Mouse (Mus musculus): ENCODE measurements around the gene Usp8. TPM values are rescaled to one million over a fixed set of nuclear protein-coding genes. Genes with fewer than 3 reads are reported as not detected.

Gene Usp8
- total RNA-seq, 1 experiment from 2014 or later = 76.4 TPM

DNA sequence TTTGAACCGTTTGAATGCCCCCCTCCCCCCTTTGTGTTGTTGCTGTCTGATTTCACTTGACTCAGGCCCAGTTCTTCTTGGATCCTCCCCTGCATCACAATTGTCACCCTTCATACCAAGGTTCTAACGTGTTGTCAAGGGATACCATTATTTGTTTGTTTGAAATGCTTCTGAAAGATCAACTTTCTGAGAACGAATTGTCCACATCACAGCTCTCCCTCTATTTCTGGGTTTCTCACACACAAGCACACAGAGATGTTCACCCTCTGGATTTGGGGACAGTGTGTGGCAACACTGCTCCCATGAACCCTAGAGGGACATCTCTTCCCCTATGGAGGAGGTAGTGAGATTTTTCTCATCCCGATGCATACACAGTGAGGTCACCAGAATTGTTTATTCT is 76.2 kb downstream of the Usp8 start, which contains the start of gene Usp50:
Gene Usp50, minus strand, starts transcription at position 101 of the 400 bp plus-strand sequence.
- ATAC-seq (replicated peaks in 1 of 2; ENCODE audit: insufficient read depth in 1 of 2, low FRiP score in 2 of 2, low TSS enrichment in 1 of 2, low read depth in 1 of 2, poor library complexity in 2 of 2, severe bottlenecking in 2 of 2) = no peak

- peak; percentile 29 to 42; a peak in 1 of 4 replicates for ATAC-seq (replicated peaks in 1 of 2; ENCODE audit: insufficient read depth in 1 of 2, low FRiP score in 2 of 2, low TSS enrichment in 1 of 2, low read depth in 1 of 2, poor library complexity in 2 of 2, severe bottlenecking in 2 of 2)
These were observed 80.7 kb downstream of the Usp8 start for GRCm38 (mm10) chr2:126787721-126788342.

DNA sequence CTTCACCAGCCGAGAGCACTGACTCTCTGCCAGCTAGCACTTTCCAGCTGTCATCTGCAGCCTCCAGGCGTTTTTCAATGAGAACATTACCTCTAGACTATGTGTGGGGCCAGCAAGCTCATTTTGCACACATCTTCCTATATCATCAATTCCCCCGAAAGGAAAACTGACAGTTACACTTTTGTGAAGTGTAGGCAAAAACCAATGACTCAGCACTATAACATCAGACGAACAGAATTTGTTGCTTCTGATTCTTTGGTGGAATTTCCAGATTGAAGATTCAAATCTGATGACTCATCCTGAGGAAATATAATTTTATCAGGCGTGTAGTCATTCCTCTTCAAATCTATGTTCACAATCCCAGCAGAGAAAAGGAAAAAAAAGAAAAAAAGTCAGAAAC is 85.5 kb downstream of the Usp8 start:
- no peak for ATAC-seq (replicated peaks in 1 of 2; ENCODE audit: insufficient read depth in 1 of 2, low FRiP score in 2 of 2, low TSS enrichment in 1 of 2, low read depth in 1 of 2, poor library complexity in 2 of 2, severe bottlenecking in 2 of 2)

DNA sequence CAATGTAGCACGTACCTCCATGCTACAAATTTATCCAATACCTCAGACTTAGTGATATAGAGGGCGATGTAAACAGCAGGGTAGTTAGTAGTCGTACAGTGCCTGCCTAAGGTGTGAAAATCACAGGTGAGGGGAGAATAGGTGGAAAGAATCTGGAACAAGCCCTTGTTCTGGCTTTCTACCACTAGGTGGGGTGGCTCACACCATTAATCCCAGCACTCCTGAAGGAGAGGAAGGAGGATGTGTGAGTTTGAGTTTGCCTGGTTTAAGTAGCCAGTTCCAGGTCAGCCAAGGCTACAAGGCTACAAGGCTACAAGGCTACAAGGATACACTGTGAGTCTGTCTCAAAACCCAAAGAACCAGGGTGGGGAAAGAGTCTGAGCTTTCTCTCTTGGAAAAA is 88.6 kb downstream of the Usp8 start:
- no peak for ATAC-seq (replicated peaks in 1 of 2; ENCODE audit: insufficient read depth in 1 of 2, low FRiP score in 2 of 2, low TSS enrichment in 1 of 2, low read depth in 1 of 2, poor library complexity in 2 of 2, severe bottlenecking in 2 of 2)

DNA sequence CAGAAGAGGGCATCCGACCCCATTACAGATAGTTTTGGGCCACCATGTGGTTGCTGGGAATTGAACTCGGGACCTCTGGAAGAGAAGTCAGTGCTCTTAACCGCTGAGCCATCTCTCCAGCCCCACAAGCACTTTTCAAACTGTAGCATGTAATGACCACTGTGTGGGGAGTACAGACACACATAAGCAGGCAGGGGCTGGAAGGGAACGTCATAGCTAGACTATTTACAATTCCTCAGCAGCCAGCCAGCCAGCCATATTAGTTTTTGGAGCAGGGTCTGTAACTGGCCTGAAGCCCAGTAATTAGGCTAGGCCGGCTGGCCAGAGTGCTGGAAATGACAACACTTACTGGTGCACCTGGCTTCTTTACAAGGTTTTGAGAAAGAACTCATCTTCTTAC is 91.3 kb downstream of the Usp8 start:
- no peak for ATAC-seq (replicated peaks in 1 of 2; ENCODE audit: insufficient read depth in 1 of 2, low FRiP score in 2 of 2, low TSS enrichment in 1 of 2, low read depth in 1 of 2, poor library complexity in 2 of 2, severe bottlenecking in 2 of 2)

DNA sequence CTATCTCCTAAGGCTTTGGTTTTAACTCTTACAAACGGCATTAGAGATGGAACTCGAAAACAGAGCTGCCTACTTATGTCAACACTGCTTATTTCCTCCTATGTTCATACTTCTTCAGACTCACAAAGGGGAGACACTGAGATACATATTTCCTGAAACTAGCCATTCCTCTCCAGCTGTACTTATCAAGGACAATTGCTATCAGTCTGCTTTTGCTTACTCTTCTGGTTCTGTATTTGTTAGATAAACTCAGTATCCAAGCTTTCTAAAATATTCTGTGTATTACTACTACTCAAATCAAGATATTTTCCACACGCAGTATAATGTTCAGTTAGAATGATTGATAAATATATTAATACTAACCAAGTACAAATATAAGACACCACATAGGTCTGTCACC is 94.9 kb downstream of the Usp8 start:
- no peak for ATAC-seq (replicated peaks in 1 of 2; ENCODE audit: insufficient read depth in 1 of 2, low FRiP score in 2 of 2, low TSS enrichment in 1 of 2, low read depth in 1 of 2, poor library complexity in 2 of 2, severe bottlenecking in 2 of 2)

Other genes starting within 250 kb of the Usp8 start
- 31.5 and 55.8 TPM in 2 replicates for gene Atp8b4, start 206.7 kb upstream of the Usp8 start, total RNA-seq (2017)
- 3.4 and 5.8 TPM in 2 replicates for gene Slc27a2, start 154.9 kb upstream of the Usp8 start, total RNA-seq (2017)
- gene Hdc, start 88.0 kb upstream of the Usp8 start, total RNA-seq (2017) = 8.3 and 24.1 TPM in 2 replicates
- gene Gabpb1, start 31.0 kb upstream of the Usp8 start, total RNA-seq (2017) = 71.6 and 85.9 TPM in 2 replicates
- 0.31 and 0.69 TPM in 2 replicates for gene Usp50, start 76.1 kb downstream of the Usp8 start, total RNA-seq (2017)
- 78.6 and 117 TPM in 2 replicates for gene Trpm7, start 168.9 kb downstream of the Usp8 start, total RNA-seq (2017)
- gene Sppl2a, start 225.9 kb downstream of the Usp8 start, total RNA-seq (2017) = 39.4 and 41.6 TPM in 2 replicates